Comparison of ENCODE assay signal across 8 mouse cellular contexts in genomic region chr5:117388296-117388751, GRCm38 (mm10). TPM values are rescaled to one million over a fixed set of nuclear protein-coding genes. Genes with fewer than 3 reads are reported as not detected.
DNase-seq lines count a peak whose midpoint lies in the region; ATAC-seq and TF ChIP-seq lines count a peak whose summit lies in the region.

No protein-coding gene starts in this region.

- peaks cover 25% of the 10 kb centered on the region for H3K9me3 ChIP-seq in ES-Bruce4 (replicated peaks; ENCODE audit: control insufficient read depth, insufficient read depth, low read length, poor library complexity, severe bottlenecking)
- H3K9me3 ChIP-seq in heart, embryonic 15.5 days (replicated peaks), result 0 out of 2 replicates have a peak, but pooled peaks cover 5% of the 10 kb centered on the region

- H3K27me3 ChIP-seq in ES-Bruce4 (ENCODE audit: control insufficient read depth, insufficient read depth, low read length, poor library complexity, severe bottlenecking), result no peaks in the 10 kb centered on the region
- no peaks in the 10 kb centered on the region for H3K27me3 ChIP-seq in heart, embryonic 15.5 days

- no peaks in the 10 kb centered on the region for H3K4me1 ChIP-seq in ES-Bruce4 (ENCODE audit: control insufficient read depth, insufficient read depth, low read length)
- peaks cover 11% of the 10 kb centered on the region for H3K4me1 ChIP-seq in heart, embryonic 15.5 days (replicated peaks)

- peak overlapping the region; percentile 86 for H3K4me2 ChIP-seq in heart, embryonic 15.5 days

- H3K36me3 ChIP-seq in ES-Bruce4 (ENCODE audit: control insufficient read depth, insufficient read depth, low read length, poor library complexity, severe bottlenecking), result peaks cover 40% of the 10 kb centered on the region
- peaks cover 25% of the 10 kb centered on the region for H3K36me3 ChIP-seq in heart, embryonic 15.5 days

- 7% methylated on average over 16 of the region's 16 CpGs for WGBS in heart, embryonic 15.5 days

- peak overlapping the region; percentile 34 for H3K27ac ChIP-seq in ES-Bruce4 (ENCODE audit: insufficient read depth, low read length)
- peak overlapping the region; percentile 69 for H3K27ac ChIP-seq in heart, embryonic 15.5 days

- H3K9ac ChIP-seq in ES-Bruce4 (ENCODE audit: low read depth, poor library complexity, severe bottlenecking), result peak overlapping the region; percentile 89
- peak overlapping the region; percentile 85 for H3K9ac ChIP-seq in heart, embryonic 15.5 days

- peak; percentile 68 for TF ChIP-seq CTCF in ES-Bruce4 (IDR thresholded peaks at IDR 0.05; ENCODE audit: low read depth, low read length)

- DNase-seq in adrenal gland, adult 2 months, result peak; percentile 51
- peak; percentile 80 for DNase-seq in embryo, embryonic 10.5 days (ENCODE audit: low spot score)
- peak; percentile 44 to 66 for DNase-seq in kidney, postnatal 25 days
- peak; percentile 54 to 58 for DNase-seq in spleen, postnatal 36 days (ENCODE audit: low spot score in 2 of 2)
- no peak for DNase-seq in layer of hippocampus, adult 8-10 months (ENCODE audit: low spot score in 2 of 2)

- H3K4me3 ChIP-seq in ES-Bruce4 (ENCODE audit: low read depth, low read length), result peak overlapping the region; percentile 96
- H3K4me3 ChIP-seq in heart, embryonic 15.5 days, result peak overlapping the region; percentile 87

- ATAC-seq in heart, embryonic 15.5 days (replicated peaks; ENCODE audit: insufficient number of reproducible peaks, insufficient read depth, low FRiP score, low read depth), result peak; percentile 68
- ATAC-seq in megakaryocyte progenitor cell, adult 5-6 weeks (replicated peaks; ENCODE audit: poor library complexity), result peak; percentile 72

- TF ChIP-seq POLR2A in ES-Bruce4 (IDR thresholded peaks at IDR 0.05; ENCODE audit: insufficient read depth, low read length), result no peak

- no peak for TF ChIP-seq EP300 in ES-Bruce4 (IDR thresholded peaks at IDR 0.05; ENCODE audit: insufficient read depth, low read depth, low read length)

RNA-seq across cellular contexts. Expression of gene Rfc5, which starts 0.5 kb away (rescaled TPM):
- polyA plus RNA-seq in ES-Bruce4 (2011; ENCODE audit: insufficient read depth, insufficient read length, low read depth, missing spikeins), result 146 and 158 TPM in 2 replicates
- total RNA-seq in adrenal gland, adult 2 months (2021), result 1 to 10 TPM; 6.7 to 8.6 TPM
- 10.0 and 11.5 TPM in 2 replicates for polyA plus RNA-seq in adrenal gland, adult 2 months (2012; rRNA removed)
- polyA plus RNA-seq in heart, embryonic 15.5 days (2015; fragmentation: Nextera tagmentation; extraction: Ambion mirVana), result 43.6 and 61.1 TPM in 2 replicates
- total RNA-seq in megakaryocyte progenitor cell, adult 5-6 weeks (2015), result 53.9 and 61.7 TPM in 2 replicates
- 53.1 and 60.4 TPM in 2 replicates for total RNA-seq in megakaryocyte progenitor cell, adult 5-6 weeks (2017)
- 10 to 100 TPM; 12.2 to 18.4 (median 16.2) TPM for total RNA-seq in layer of hippocampus, adult 8-10 months (2022)

RNA-seq across cellular contexts. Expression of gene Ksr2, which starts 25.5 kb away (rescaled TPM):
- polyA plus RNA-seq in ES-Bruce4 (2011; ENCODE audit: insufficient read depth, insufficient read length, low read depth, missing spikeins), result 1.3 and 1.6 TPM in 2 replicates
- total RNA-seq in adrenal gland, adult 2 months (2021), result 1 to 10 TPM; 3.8 to 5.1 TPM
- polyA plus RNA-seq in adrenal gland, adult 2 months (2012; rRNA removed), result 0.46 and 0.92 TPM in 2 replicates
- polyA plus RNA-seq in heart, embryonic 15.5 days (2015; fragmentation: Nextera tagmentation; extraction: Ambion mirVana), result 0.08 and 0.14 TPM in 2 replicates
- 0.25 and 0.27 TPM in 2 replicates for total RNA-seq in megakaryocyte progenitor cell, adult 5-6 weeks (2015)
- 0.03 and 0.17 TPM in 2 replicates for total RNA-seq in megakaryocyte progenitor cell, adult 5-6 weeks (2017)
- total RNA-seq in layer of hippocampus, adult 8-10 months (2022), result 10 to 100 TPM; 35.3 to 43.5 (median 40.3) TPM

RNA-seq across cellular contexts. Expression of gene Wsb2, which starts 31.2 kb away (rescaled TPM):
- 49.5 and 56.1 TPM in 2 replicates for polyA plus RNA-seq in ES-Bruce4 (2011; ENCODE audit: insufficient read depth, insufficient read length, low read depth, missing spikeins)
- total RNA-seq in adrenal gland, adult 2 months (2021), result 100 to 1,000 TPM; 149 to 153 TPM
- 179 and 211 TPM in 2 replicates for polyA plus RNA-seq in adrenal gland, adult 2 months (2012; rRNA removed)
- polyA plus RNA-seq in heart, embryonic 15.5 days (2015; fragmentation: Nextera tagmentation; extraction: Ambion mirVana), result 77.0 and 86.7 TPM in 2 replicates
- 8.6 and 8.7 TPM in 2 replicates for total RNA-seq in megakaryocyte progenitor cell, adult 5-6 weeks (2015)
- 11.3 and 27.1 TPM in 2 replicates for total RNA-seq in megakaryocyte progenitor cell, adult 5-6 weeks (2017)
- 100 to 1,000 TPM; 228 to 259 (median 247) TPM for total RNA-seq in layer of hippocampus, adult 8-10 months (2022)

Comparison
In these comparisons a context has a peak if more than half of its experiments do, and no peak if none do; other contexts are left out.
1. DNase-seq: peak in adrenal gland, adult 2 months (single experiment), embryo, embryonic 10.5 days (single experiment), kidney, postnatal 25 days (2 of 2) and spleen, postnatal 36 days (2 of 2); none in layer of hippocampus, adult 8-10 months (0 of 2).
2. RNA of gene Ksr2, which starts 25.5 kb away (total RNA-seq): 35.3 to 43.5 TPM in layer of hippocampus, adult 8-10 months; 3.8 to 5.1 TPM in adrenal gland, adult 2 months and 0.03 to 0.27 TPM in megakaryocyte progenitor cell, adult 5-6 weeks; every median in the first group is over 4 times any median in the second.
3. RNA of gene Wsb2, which starts 31.2 kb away (total RNA-seq): 228 to 259 TPM in layer of hippocampus, adult 8-10 months and 149 to 153 TPM in adrenal gland, adult 2 months; 8.6 to 27.1 TPM in megakaryocyte progenitor cell, adult 5-6 weeks; every median in the first group is over 4 times any median in the second.